Mouse (Mus musculus) myocyte (in vitro differentiated cells): ENCODE data around the gene Plekhm2. TPM values are rescaled to one million over a fixed set of nuclear protein-coding genes. Genes with fewer than 3 reads are reported as not detected.

Experiments used
- H3K27me3 ChIP-seq: one replicate; pipeline ENCODE4 v1.6.1; 2011; ENCODE audit not compliant: control insufficient read depth, insufficient read depth, insufficient read length
- H3K36me3 ChIP-seq: one replicate; pipeline ENCODE4 v1.6.1; 2011; ENCODE audit not compliant: control insufficient read depth, insufficient read depth
- H3K4me2 ChIP-seq: one replicate; pipeline ENCODE4 v1.6.1; 2011; ENCODE audit warnings: low read depth, control low read depth
- H3K4me3 ChIP-seq: one replicate; pipeline ENCODE4 v1.5.1; 2011; ENCODE audit warnings: mild to moderate bottlenecking, control low read depth, moderate library complexity
- H3K79me2 ChIP-seq: one replicate; pipeline ENCODE4 v1.6.1; 2011; ENCODE audit not compliant: control insufficient read depth, insufficient read depth
- H3ac ChIP-seq: one replicate; pipeline ENCODE4 v1.6.1; 2011; ENCODE audit not compliant: control insufficient read depth, insufficient read length
- CEBPB ChIP-seq: IDR thresholded peaks from 2 replicates; pipeline ENCODE4 v1.6.1; 2011; ENCODE audit warnings: mild to moderate bottlenecking, moderate library complexity; ENCODE audit not compliant: poor library complexity, insufficient read depth, severe bottlenecking
- E2F4 ChIP-seq: IDR thresholded peaks from one replicate; pipeline ENCODE4 v1.6.1; 2011; ENCODE audit warnings: mild to moderate bottlenecking, control low read depth, moderate library complexity; ENCODE audit not compliant: insufficient read depth
- MAX ChIP-seq: IDR thresholded peaks from one replicate; pipeline ENCODE4 v1.6.1; 2011; ENCODE audit warnings: low read depth, mild to moderate bottlenecking, control low read depth
- MYOD1 ChIP-seq, 3 experiments: IDR thresholded peaks; one replicate each; pipeline ENCODE4 v1.6.1; 2011; ENCODE audit warnings: control low read depth in 2 of 3, low read depth in 2 of 3, mild to moderate bottlenecking in 2 of 3, moderate library complexity in 1 of 3; ENCODE audit not compliant: insufficient read length in 2 of 3, control insufficient read depth in 1 of 3
- MYOG ChIP-seq, 3 experiments: IDR thresholded peaks; one replicate each; pipeline ENCODE4 v1.6.1; 2011; ENCODE audit warnings: control low read depth in 2 of 3, low read depth in 2 of 3, mild to moderate bottlenecking in 2 of 3; ENCODE audit not compliant: insufficient read length in 2 of 3, control insufficient read depth in 1 of 3, insufficient read depth in 1 of 3
- POLR2A ChIP-seq: IDR thresholded peaks from one replicate; pipeline ENCODE4 v1.6.1; 2011; ENCODE audit warnings: low read depth, mild to moderate bottlenecking, control low read depth, moderate library complexity; ENCODE audit not compliant: insufficient read length
- POLR2AphosphoS2 ChIP-seq: IDR thresholded peaks from one replicate; pipeline ENCODE4 v1.6.1; 2011; ENCODE audit warnings: low read depth, control low read depth; ENCODE audit not compliant: insufficient read length
- REST ChIP-seq: IDR thresholded peaks from one replicate; pipeline ENCODE4 v1.6.1; 2011; ENCODE audit warnings: mild to moderate bottlenecking, control low read depth, moderate library complexity; ENCODE audit not compliant: insufficient read depth, insufficient read length
- SRF ChIP-seq: IDR thresholded peaks from one replicate; pipeline ENCODE4 v1.6.1; 2011; ENCODE audit warnings: low read depth; ENCODE audit not compliant: control insufficient read depth, insufficient read length
- TCF12 ChIP-seq: IDR thresholded peaks from one replicate; pipeline ENCODE4 v1.6.1; 2011; ENCODE audit warnings: mild to moderate bottlenecking, control low read depth; ENCODE audit not compliant: poor library complexity, insufficient read depth, severe bottlenecking
- TCF3 ChIP-seq: IDR thresholded peaks from one replicate; pipeline ENCODE4 v1.6.1; 2011; ENCODE audit warnings: low read depth, control low read depth; ENCODE audit not compliant: insufficient read length
- USF1 ChIP-seq: IDR thresholded peaks from one replicate; pipeline ENCODE4 v1.6.1; 2011; ENCODE audit warnings: low read depth, mild to moderate bottlenecking, control low read depth, moderate library complexity
- polyA plus RNA-seq: library from polyadenylated mRNA; unstranded; fragments of >200 nt; fragmentation: generic; extraction: Trizol; gene quantifications from one replicate; pipeline ENCODE4 v1.2.1, GENCODE M21; 2012; ENCODE audit warnings: missing spikeins

The Plekhm2 gene
- polyA plus RNA-seq, 1 experiment: 20.4 TPM

DNA sequence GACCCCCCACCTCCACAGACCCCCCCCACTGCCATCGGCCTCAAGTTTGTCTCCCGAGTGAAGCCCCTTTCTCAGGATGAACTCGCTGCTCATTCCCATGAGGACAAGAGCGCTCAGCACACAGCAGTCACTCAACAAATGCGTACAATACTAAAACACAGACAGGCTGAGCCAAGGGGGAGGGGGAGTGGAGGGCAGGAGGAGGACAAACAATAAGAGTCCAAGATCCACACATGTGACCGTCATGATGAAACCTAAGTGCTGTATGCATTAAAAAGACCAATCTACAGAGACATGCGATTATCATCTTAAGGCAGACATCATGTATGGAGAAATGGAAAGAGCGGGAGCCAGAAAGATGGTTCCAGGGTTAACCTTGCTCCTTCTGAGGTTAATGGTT, 7.8 kb downstream of the Plekhm2 start:
- TF ChIP-seq TCF3 (no peak), MYOG (IDR thresholded peaks at IDR 0.05; ENCODE audit: control insufficient read depth in 1 of 3, insufficient read depth in 1 of 3, insufficient read length in 2 of 3, low read depth in 2 of 3) (no peak), MYOD1 (IDR thresholded peaks at IDR 0.05; ENCODE audit: control insufficient read depth in 1 of 3, insufficient read length in 2 of 3, low read depth in 2 of 3) (no peak), USF1 (no peak), CEBPB (no peak), TCF12 (no peak), POLR2A (no peak), E2F4 (no peak), MAX (no peak), POLR2AphosphoS2 (no peak), REST (no peak), SRF (no peak)
- no peaks in the 10 kb centered on the region for H3K36me3 ChIP-seq
- no peaks in the 10 kb centered on the region for H3K27me3 ChIP-seq
- no peak overlapping the region for H3K4me2 ChIP-seq
- no peak overlapping the region for H3K4me3 ChIP-seq
- no peak overlapping the region for H3ac ChIP-seq
- no peaks in the 10 kb centered on the region for H3K79me2 ChIP-seq

DNA sequence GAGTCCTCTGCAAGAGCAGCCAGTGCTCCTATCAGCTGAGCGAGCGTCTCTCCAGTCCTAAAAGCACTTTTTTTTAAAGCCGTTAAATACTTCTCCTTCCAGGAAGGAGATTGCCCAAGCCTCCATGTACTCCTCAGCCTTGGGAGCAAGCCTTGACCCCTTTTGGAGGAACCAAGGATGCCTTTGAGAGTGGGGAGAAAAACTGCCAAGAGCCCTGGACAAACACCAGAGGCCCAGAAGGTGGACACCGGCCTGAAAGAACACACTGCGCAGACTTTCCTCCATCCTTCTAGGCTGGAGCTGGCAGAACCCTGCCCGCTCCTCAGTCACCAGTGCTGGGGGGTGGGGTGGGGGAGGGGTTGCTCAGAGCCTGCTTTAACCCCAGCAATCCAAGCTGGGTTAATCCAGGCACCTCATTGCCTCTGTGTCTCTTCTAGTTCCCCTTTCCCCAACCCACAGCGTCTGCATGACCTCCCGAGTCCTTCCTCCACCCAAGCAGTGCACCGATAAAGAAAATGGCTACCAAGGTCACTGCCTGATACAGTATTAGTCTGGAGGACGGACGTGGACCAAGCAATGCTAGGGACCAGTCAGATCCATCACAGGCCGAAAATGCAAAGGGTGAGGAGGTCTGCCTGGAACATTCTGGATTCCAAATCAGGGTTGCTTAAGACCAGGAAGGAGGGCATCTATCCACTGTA, 8.6 kb downstream of the Plekhm2 start:
- Histone ChIP-seq H3K79me2 (no peaks in the 10 kb centered on the region), H3K4me2 (no peak overlapping the region), H3ac (no peak overlapping the region), H3K4me3 (no peak overlapping the region), H3K36me3 (no peaks in the 10 kb centered on the region), H3K27me3 (no peaks in the 10 kb centered on the region)
- TF ChIP-seq E2F4: no peak
- TF ChIP-seq POLR2A: no peak
- TF ChIP-seq CEBPB: no peak
- TF ChIP-seq POLR2AphosphoS2: no peak
- no peak for TF ChIP-seq MAX
- no peak for TF ChIP-seq SRF
- no peak for TF ChIP-seq TCF3
- no peak for TF ChIP-seq MYOD1 (IDR thresholded peaks at IDR 0.05; ENCODE audit: control insufficient read depth in 1 of 3, insufficient read length in 2 of 3, low read depth in 2 of 3)
- no peak for TF ChIP-seq USF1
- TF ChIP-seq MYOG (IDR thresholded peaks at IDR 0.05; ENCODE audit: control insufficient read depth in 1 of 3, insufficient read depth in 1 of 3, insufficient read length in 2 of 3, low read depth in 2 of 3): no peak
- TF ChIP-seq TCF12: no peak
- no peak for TF ChIP-seq REST

DNA sequence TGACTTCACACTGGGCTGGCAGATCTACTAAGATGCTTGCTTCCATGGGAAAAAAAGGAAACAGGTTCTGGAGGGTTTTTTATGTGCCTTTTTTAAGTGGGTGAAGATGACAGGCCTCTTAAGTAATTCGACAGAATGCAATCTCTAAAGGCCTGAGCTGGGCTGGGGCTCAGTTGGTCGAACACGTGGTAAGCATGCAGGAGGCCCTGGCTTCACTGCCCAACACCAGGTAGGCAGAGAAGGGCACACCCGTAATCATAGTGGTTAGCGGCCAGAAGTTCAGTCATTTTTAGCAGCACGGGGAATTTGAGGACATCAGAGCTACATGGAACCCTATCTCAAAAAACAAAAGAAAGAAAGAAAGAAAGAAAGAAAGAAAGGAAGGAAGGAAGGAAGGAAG, 10.2 kb downstream of the Plekhm2 start:
- no peak for TF ChIP-seq TCF12
- no peak for TF ChIP-seq MAX
- no peak for TF ChIP-seq CEBPB
- no peak for TF ChIP-seq USF1
- no peak for TF ChIP-seq POLR2AphosphoS2
- TF ChIP-seq E2F4: no peak
- TF ChIP-seq SRF: no peak
- no peak for TF ChIP-seq MYOG (IDR thresholded peaks at IDR 0.05; ENCODE audit: control insufficient read depth in 1 of 3, insufficient read depth in 1 of 3, insufficient read length in 2 of 3, low read depth in 2 of 3)
- no peak for TF ChIP-seq MYOD1 (IDR thresholded peaks at IDR 0.05; ENCODE audit: control insufficient read depth in 1 of 3, insufficient read length in 2 of 3, low read depth in 2 of 3)
- TF ChIP-seq TCF3: no peak
- no peak for TF ChIP-seq REST
- no peak for TF ChIP-seq POLR2A
- Histone ChIP-seq H3ac (no peak overlapping the region), H3K36me3 (no peaks in the 10 kb centered on the region), H3K4me2 (no peak overlapping the region), H3K4me3 (no peak overlapping the region), H3K79me2 (peaks cover 5% of the 10 kb centered on the region), H3K27me3 (no peaks in the 10 kb centered on the region)

DNA sequence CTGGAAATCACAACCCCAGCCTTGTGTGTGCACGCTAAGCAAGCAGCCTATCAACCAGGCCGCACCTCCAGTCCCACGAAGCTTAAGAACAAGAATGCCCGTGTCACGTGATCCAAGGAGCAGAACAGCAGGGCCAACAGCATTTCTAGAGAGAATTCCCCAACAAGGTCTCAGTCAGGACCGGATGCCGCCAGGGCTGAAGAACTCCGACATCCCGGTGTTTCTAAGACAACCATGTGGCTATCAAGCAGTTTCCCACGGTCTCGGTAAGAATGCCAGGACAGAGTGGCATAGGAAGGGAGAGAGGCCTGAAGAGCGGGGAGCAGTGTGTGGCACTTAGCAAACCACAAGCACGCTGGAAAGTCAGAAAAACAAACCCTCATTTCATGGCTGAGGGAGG, 10.9 kb downstream of the Plekhm2 start:
- Histone ChIP-seq H3K4me2 (no peak overlapping the region), H3K27me3 (no peaks in the 10 kb centered on the region), H3ac (no peak overlapping the region), H3K79me2 (peaks cover 5% of the 10 kb centered on the region), H3K36me3 (no peaks in the 10 kb centered on the region), H3K4me3 (no peak overlapping the region)
- TF ChIP-seq SRF: no peak

DNA sequence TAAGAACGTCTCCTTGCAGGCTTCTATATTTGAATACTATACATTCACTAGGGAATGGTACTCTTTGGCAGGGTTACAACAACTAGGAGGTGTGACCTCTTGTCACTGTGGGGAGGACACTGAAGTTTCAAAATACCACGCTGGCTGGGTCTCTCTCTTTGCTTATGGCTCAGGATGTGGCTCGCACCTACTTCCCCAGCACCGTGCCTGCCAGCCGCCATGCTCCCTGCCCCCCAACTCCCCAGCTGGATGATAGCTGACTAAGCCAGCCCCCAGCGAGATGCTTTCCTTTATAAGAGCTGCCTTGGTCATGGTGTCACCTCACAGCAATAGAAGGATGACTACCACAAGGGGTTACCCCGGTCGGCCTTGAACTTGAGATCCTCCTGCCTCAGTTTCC, 11.7 kb downstream of the Plekhm2 start:
- Histone ChIP-seq H3K36me3 (no peaks in the 10 kb centered on the region), H3ac (no peak overlapping the region), H3K4me3 (no peak overlapping the region), H3K79me2 (peaks cover 8% of the 10 kb centered on the region), H3K27me3 (no peaks in the 10 kb centered on the region), H3K4me2 (no peak overlapping the region)
- no peak for TF ChIP-seq MYOD1 (IDR thresholded peaks at IDR 0.05; ENCODE audit: control insufficient read depth in 1 of 3, insufficient read length in 2 of 3, low read depth in 2 of 3)
- no peak for TF ChIP-seq MAX
- TF ChIP-seq USF1: no peak
- TF ChIP-seq E2F4: no peak
- TF ChIP-seq POLR2AphosphoS2: no peak
- TF ChIP-seq TCF3: no peak
- no peak for TF ChIP-seq SRF
- TF ChIP-seq MYOG (IDR thresholded peaks at IDR 0.05; ENCODE audit: control insufficient read depth in 1 of 3, insufficient read depth in 1 of 3, insufficient read length in 2 of 3, low read depth in 2 of 3): no peak
- TF ChIP-seq CEBPB: no peak
- TF ChIP-seq REST: no peak
